Mouse (Mus musculus) spleen, adult 2 months (tissue): Measurements from ENCODE around the gene Negr1. TPM values are rescaled to one million over a fixed set of nuclear protein-coding genes. Genes with fewer than 3 reads are reported as not detected.

Experiments
- DNase-seq, 2 experiments: peaks; one replicate each; pipeline versions ENCODE4 v3.0.0 to v3.0.0-alpha.2; 2012 to 2021; ENCODE audit warnings: low spot score in 2 of 2, low read depth in 1 of 2
- H3K27ac ChIP-seq: fragments of 200-500 bp; 2 replicates; pipeline ENCODE4 v1.5.1; 2012; ENCODE audit warnings: low read length, inconsistent platforms; ENCODE audit not compliant: insufficient read depth
- H3K27me3 ChIP-seq: fragments of 200-500 bp; 2 replicates; pipeline ENCODE4 v1.6.1; 2012; ENCODE audit warnings: mild to moderate bottlenecking, moderate library complexity, low read length, inconsistent platforms; ENCODE audit not compliant: control insufficient read depth, insufficient read depth
- H3K36me3 ChIP-seq: fragments of 200-500 bp; 2 replicates; pipeline ENCODE4 v1.6.1; 2012; ENCODE audit warnings: mild to moderate bottlenecking, low read length, inconsistent platforms; ENCODE audit not compliant: control insufficient read depth, insufficient read depth
- H3K4me1 ChIP-seq: fragments of 200-500 bp; 2 replicates; pipeline ENCODE4 v1.6.1; 2011; ENCODE audit warnings: inconsistent platforms; ENCODE audit not compliant: control insufficient read depth, insufficient read depth, insufficient read length
- H3K4me3 ChIP-seq: fragments of 200-500 bp; 2 replicates; pipeline ENCODE4 v1.5.1; 2011; ENCODE audit warnings: mild to moderate bottlenecking, inconsistent platforms; ENCODE audit not compliant: insufficient read depth, insufficient read length; ENCODE audit errors: extremely low read depth
- CTCF ChIP-seq: fragments of 200-500 bp; IDR thresholded peaks from 2 replicates; pipeline ENCODE4 v1.5.1; 2011; ENCODE audit warnings: mild to moderate bottlenecking, inconsistent platforms; ENCODE audit not compliant: insufficient read depth, insufficient read length, insufficient replicate concordance; ENCODE audit errors: extremely low read depth
- POLR2A ChIP-seq: fragments of 200-500 bp; IDR thresholded peaks from 2 replicates; pipeline ENCODE4 v1.6.1; 2011; ENCODE audit warnings: low read depth, low read length, inconsistent platforms
- WGBS: fragments of 180-500 bp; shearing (Covaris S2); methylation state at CpG from one replicate; pipeline ENCODE4 v1.1.7; 2018; 5-methylcytosine and 5-hydroxymethylcytosine counted together
- polyA plus RNA-seq: library from polyadenylated mRNA; depleted of rRNA; stranded (reverse); fragments of >200 nt; gene quantifications from 2 replicates; pipeline ENCODE4 v1.2.3, GENCODE M21; 2012

The Negr1 gene
- polyA plus RNA-seq, 1 experiment = 0.05 TPM

GRCm38 (mm10) chr3:157080585-157080984, 519.0 kb downstream of the Negr1 start:
- H3K4me3 ChIP-seq = no peak overlapping the region

DNA sequence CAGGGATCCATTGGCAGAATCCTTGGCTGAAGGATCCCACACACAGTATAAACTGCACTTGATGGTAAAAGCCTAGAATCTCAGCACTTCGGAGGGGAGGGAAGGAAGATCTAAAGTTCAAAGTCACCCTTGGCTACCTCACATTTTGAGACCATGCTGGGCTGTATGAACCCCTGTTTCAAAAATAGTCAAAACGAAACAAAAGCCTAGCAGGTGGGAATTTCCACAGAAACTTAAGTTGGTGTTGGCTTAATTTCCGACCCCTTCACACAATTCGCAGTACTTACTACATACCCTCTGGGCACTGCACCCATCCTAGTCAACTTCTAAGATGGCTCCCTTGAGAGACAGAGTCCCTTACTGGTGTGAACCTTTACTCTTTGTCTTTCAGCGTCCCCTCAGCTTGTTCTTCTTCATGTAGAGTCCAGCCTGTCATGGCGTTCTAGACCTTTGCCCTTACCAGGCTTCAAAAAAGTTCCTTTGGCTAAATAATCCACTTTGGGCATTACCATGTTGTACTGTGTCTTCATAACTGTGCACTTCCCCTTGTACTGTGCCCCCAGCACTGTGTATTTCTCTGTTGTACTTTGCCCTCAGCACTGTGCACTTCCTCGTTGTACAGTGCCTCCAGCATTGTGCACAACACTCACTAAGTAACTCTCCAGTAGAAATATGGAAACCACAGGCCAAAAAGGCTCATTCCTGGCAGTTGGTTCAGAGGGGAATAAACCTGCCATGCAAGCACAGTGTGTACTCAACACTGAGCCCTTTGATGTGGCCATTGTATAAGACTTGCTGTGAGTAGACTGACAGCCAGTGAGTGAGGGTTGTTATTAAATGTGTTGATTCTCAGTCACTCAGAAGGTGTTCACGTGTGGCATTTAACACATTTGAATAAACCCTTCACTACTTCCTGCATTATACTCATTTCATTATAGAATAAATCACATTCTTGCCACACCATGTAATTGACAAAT, 521.5 kb downstream of the Negr1 start:
- 78% methylated on average over 8 of the region's 8 CpGs for WGBS
- Histone ChIP-seq H3K27ac (no peak overlapping the region), H3K4me1 (no peaks in the 10 kb centered on the region), H3K4me3 (no peak overlapping the region), H3K27me3 (no peaks in the 10 kb centered on the region), H3K36me3 (no peaks in the 10 kb centered on the region)
- no peak for TF ChIP-seq CTCF
- TF ChIP-seq POLR2A = no peak
- DNase-seq = no peak

More at GRCm38 (mm10) chr3:157080585-157080984, 519.0 kb downstream of the Negr1 start:
- no peaks in the 10 kb centered on the region for H3K36me3 ChIP-seq
- WGBS = 93% methylated on average over 1 of the region's 1 CpGs
- TF ChIP-seq CTCF (no peak), POLR2A (no peak)
- H3K4me1 ChIP-seq = no peaks in the 10 kb centered on the region
- no peaks in the 10 kb centered on the region for H3K27me3 ChIP-seq
- DNase-seq = no peak
- H3K27ac ChIP-seq = no peak overlapping the region

DNA sequence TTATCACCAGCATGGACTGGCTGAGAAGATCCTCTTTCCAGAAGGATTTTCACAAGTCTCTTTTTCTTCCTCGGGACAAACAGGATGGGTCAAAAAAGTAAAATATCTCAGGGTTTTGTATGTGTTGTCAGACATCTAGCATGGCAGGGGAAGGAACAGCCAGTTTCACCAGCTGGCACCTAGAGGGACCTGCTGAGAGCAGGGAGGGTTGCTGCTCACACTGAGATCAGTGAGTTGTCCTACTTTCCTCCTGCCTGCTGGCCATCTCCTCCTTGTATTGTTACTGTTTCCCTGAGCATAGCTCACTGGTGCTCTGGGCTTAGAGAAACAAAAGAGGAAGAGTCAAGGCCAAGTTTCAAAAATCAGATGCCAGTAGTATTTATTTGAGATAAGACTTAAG, 523.6 kb downstream of the Negr1 start:
- Histone ChIP-seq H3K27me3 (no peaks in the 10 kb centered on the region), H3K27ac (no peak overlapping the region), H3K4me3 (no peak overlapping the region), H3K4me1 (no peaks in the 10 kb centered on the region), H3K36me3 (no peaks in the 10 kb centered on the region)
- no peak for DNase-seq
- TF ChIP-seq POLR2A (no peak), CTCF (no peak)
- 77% methylated on average over 1 of the region's 1 CpGs for WGBS

DNA sequence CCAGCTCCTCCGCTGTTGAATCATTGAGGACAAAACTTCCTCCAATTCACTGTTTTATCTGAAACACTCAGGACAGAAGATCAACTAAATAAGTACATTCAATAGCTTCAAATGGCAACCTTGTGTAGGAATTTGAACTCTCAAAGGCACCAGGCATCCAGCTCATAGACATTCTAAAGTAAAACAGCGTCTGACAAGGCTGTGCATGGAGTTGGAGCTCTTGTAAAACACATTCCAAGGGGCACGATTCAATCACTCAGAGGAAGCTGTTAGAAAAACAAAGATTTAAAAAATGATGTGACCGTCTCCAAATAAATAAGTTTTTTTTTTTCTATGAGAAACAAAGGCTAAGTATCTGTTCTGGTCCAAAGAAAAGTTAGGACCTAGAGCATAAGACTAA, 528.5 kb downstream of the Negr1 start:
- Histone ChIP-seq H3K4me3 (no peak overlapping the region), H3K4me1 (no peaks in the 10 kb centered on the region), H3K27ac (no peak overlapping the region), H3K36me3 (no peaks in the 10 kb centered on the region), H3K27me3 (no peaks in the 10 kb centered on the region)
- TF ChIP-seq POLR2A = no peak
- TF ChIP-seq CTCF = no peak
- DNase-seq = no peak
- 41% methylated on average over 4 of the region's 4 CpGs for WGBS

- no peak for TF ChIP-seq POLR2A
- no peak for TF ChIP-seq CTCF
- WGBS = 100% methylated on average over 1 of the region's 1 CpGs
- H3K36me3 ChIP-seq = no peaks in the 10 kb centered on the region
- H3K27me3 ChIP-seq = no peaks in the 10 kb centered on the region
- DNase-seq = no peak
- H3K27ac ChIP-seq = no peak overlapping the region
- H3K4me3 ChIP-seq = no peak overlapping the region
- no peaks in the 10 kb centered on the region for H3K4me1 ChIP-seq
Observed at GRCm38 (mm10) chr3:157096284-157096683, 534.7 kb downstream of the Negr1 start.

DNA sequence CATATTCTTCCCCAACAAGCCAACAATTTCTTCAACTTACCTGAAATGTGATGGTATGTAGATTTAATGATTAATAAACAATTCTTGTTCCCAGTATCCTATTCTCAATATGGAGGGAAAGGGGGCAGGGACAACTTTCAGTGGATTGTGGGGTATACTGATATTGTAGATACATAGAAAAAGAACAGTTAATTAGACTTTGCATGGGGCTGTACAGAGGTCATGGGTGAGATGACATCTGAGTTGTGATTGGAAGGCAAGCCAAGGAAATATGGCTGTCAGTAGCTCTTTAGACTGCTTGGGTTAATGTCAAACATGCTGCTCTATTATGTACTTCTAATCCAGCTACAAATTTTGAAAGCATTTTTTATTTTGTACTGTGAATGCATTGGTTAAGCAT, 535.9 kb downstream of the Negr1 start:
- H3K4me3 ChIP-seq = no peak overlapping the region
- no peak for DNase-seq
- H3K4me1 ChIP-seq = no peaks in the 10 kb centered on the region
- H3K27ac ChIP-seq = no peak overlapping the region
- no peaks in the 10 kb centered on the region for H3K27me3 ChIP-seq
- TF ChIP-seq POLR2A = no peak
- TF ChIP-seq CTCF = no peak
- no peaks in the 10 kb centered on the region for H3K36me3 ChIP-seq

- no peak overlapping the region for H3K27ac ChIP-seq
- DNase-seq = no peak
- no peaks in the 10 kb centered on the region for H3K36me3 ChIP-seq
- no peaks in the 10 kb centered on the region for H3K27me3 ChIP-seq
- TF ChIP-seq CTCF = no peak
- no peak for TF ChIP-seq POLR2A
- WGBS = 79% methylated on average over 6 of the region's 6 CpGs
- no peaks in the 10 kb centered on the region for H3K4me1 ChIP-seq
- H3K4me3 ChIP-seq = no peak overlapping the region
Observed at GRCm38 (mm10) chr3:157098417-157098816, 536.8 kb downstream of the Negr1 start.
